Mouse (Mus musculus) ES-CJ7 (cell line): ENCODE data around the gene Cd47.

Experiments used
- DNase-seq: peaks from one replicate; pipeline ENCODE4 v3.0.0; 2011; ENCODE audit warnings: low read depth, low spot score

Cd47 gene

DNA sequence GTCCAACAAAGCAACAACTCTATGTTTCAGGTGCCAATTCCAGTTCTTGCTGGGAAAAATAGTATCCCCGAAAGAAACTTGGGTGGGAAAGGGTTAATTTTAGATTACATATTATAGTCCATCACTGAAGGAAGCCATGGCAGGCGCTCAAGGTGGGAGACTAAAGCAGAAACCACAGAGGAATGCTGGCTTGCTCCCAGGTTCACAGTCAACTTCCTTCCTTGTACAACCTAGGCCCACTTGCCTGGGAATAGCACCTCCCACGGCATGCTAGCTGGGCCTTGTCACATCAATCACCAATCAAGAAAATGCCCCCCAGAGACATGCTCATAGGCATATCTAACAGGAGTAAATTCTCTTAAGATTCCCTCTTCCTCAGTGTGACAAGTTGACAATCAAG is 32.0 kb downstream of the Cd47 start:
- DNase-seq = no peak

DNA sequence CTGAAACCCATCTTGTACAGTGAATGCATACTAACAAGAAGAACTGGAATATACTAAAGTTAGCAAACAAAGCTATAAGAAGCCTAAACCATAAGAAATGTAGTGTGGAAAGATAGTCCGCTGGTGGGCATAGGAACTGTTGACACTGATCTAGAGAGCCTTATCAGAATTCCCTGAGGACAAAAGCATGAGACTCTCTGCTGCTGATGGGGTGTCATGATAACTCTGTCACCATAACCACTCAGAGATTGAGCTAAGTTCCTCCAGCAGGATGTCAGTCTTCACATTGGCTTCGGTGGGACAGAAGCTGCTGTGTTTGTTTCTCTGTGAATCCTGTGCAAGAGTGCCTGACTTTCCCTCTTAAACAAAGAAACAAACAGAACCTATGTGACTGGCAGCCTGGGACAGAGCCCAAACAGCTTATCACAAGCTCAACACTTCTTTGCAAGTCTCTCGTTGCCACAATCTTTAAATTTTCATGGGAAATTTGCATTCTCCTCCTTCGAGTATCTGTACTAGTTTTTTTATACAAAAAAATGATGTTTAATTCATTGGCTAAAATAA is 33.9 kb downstream of the Cd47 start:
- no peak for DNase-seq

DNA sequence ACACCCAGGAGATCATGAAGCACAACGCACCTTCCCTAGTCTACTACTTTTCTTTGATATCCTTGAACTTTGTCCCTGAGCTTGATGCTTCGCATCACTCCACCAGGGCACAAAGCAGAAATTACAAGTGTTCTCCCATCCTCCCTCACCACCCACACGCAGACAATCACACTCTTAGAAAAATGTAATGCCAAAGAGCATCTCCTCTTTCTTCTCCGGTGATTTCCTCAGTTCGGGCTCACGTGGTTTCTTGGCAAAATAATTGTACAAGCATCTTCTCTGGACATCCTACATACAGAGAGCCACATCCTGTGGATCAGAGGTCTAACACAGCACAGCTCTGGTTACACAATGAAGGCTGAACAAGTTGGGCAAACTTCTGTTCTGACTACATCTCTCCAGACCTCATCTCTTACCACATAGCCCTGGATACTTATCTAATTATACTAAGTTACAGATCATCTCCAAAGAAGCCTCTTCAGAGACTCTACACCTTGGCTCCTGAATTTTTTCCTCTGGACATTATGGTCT is 36.4 kb downstream of the Cd47 start:
- DNase-seq = no peak

DNA sequence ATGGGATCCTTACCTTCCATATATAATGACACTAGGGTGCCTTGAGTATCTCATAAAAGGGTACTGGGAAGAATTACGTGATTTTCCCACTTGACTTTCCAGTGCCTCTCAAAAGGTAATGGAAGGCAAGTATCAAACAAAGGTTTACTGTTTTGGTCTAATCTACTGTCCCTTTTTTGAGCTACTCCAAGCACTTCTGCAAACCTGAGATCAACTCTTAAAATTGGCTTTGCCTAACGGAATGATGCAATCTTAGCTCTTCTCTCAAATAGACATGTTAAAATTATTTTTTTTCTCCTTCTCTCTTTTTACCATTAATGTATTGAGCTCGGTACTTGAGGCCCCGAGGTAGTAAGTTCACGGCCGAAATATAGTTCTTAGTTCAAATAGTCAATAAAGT is 38.6 kb downstream of the Cd47 start:
- no peak for DNase-seq

DNA sequence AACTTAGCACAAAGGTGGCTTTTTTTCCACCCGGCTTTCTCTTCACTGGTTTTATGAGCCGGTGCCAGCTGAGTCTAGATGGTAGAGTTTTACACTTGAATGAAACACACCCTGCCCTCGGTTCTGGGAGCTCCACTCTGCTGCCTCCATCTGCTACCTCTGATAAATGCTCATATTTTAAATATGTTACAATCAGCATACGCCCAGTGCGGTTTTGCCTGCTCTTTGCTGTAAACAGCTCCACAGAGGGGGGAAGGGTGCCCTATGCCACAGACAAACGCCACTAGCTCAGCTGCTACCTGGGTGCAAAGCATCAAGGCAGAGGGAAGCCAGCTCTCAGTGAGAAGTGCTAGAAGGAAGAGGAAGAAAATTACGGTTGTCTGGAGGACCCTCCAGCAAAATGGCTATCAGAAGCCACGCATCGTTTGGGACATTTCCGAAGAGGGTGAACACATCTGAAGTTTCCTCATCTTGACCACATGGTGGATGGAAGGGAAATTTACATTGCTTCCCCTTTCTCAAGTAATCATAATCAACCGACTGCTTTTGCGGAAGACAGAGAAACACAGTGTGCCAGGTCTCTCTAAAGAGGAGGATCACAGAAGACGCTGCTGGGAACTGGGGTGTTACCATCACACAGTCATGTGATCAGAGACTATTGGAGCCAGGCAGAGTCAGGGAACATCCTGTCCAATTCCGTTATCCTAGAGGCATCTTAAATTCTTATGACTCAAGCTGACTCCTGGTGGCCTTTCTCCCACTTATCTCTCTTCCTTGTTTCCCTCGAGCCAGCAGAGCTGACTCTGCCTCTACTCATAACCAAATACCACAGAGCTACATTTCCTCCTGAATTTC is 39.6 kb downstream of the Cd47 start:
- DNase-seq = peak; percentile 74

DNA sequence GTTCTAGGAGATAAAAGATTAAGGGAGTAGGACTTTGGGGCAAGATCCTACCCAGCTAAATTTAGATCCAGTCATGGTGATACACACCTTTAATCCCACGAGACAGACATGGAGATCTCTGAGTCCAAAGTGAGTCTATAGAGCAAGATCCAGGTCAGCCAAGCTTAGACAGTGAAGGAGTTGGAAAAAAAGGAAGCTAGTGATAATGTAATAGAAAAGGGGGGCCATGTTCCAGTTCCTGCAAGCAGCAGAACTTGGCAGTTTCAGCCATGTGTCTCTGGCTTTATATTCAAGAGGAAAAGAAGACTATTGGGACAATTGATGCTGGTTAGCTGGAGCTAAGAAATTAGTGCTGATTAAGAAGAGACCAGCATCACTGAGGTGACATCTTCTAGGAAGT is 43.4 kb downstream of the Cd47 start:
- DNase-seq = no peak

DNA sequence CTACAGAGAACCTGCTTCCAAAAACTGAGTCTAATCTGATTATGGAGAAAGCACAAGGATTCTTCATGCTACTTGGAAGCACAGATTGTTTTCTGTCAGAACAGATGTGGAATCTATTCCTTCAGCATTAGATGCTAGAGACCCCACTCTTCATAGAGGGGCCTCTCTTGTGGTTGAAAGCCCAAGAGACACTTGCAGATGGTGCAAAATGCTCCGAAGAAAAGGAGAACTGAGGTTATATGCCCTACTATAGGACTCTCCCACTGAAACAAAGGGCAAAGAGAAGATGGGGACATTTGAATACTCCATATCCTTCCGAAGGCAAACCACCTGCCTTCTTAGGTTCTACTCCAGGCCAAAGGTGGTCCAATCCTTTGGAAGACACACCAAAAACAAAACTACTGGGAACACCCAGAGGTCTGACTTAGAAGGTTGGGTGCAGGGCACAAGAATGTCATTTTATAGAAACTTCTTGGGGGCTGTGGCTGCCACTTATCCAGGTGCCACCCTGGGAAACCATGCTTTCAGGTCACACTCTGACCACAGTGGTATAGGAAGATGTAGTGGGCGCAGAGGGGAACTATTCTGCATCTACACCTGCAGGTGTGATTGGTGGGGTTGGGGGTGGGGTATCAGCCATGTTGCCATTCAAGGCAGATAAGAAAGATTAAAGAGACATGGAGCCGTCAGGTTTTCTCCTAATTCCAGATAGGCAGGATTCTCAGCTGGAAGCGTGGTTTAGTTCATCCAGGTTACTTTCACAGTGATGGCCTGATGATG is 47.1 kb downstream of the Cd47 start:
- no peak for DNase-seq

DNA sequence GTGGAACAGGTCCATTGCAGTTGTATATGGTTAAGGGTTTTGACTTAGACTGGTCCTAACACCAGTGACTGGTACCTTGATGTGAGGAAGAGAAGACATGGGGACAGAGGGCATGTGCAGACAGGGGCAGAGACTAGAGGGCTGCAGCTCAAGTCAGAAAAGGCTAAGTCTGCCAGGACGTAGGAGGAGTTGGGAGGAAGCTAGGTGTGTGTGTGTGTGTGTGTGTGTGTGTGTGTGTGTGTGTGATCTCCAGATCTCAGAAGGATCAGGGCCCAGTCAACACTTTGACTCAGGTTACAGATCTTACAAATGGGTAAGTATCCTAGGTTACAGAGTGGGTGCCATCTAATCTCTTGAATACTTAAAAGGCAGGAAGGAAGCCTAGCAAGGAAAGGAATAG is 48.3 kb downstream of the Cd47 start:
- no peak for DNase-seq

DNA sequence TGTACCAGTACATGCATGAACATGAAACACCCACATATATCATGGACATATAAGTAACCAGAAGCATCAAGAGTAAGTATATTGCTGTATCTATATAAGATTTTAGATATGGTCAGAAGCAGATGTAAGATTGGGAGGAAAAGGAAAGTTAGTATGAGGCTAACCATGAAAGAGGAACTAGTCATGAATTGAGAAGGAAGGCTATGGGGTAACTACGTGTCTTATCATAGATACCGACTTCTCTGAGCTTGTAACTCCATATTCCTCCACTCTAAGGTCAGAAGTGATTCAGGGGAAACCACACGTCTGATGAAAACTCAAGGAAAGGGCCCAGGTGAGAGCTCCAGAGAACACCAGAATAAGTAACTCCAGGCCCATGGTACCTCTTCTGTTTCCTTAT is 52.6 kb downstream of the Cd47 start:
- no peak for DNase-seq

DNA sequence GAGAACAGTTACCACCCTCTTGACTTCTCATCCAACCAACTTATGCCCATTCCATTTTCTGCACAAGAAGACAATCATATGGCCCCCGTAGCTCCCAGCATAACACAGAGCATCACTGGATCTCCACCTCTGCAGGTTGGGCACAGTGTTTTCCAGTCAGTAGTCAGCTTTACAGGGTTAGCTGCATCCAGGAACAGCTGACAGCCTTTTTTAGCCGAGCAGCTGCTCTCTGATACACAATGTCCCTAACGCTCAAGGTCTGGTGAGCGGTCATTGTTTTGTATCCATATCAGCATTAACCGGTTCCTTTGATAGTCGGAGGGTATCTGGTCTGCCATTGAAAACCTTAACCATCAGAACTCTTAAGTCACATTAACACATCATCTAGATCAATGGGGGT is 53.3 kb downstream of the Cd47 start:
- no peak for DNase-seq

DNA sequence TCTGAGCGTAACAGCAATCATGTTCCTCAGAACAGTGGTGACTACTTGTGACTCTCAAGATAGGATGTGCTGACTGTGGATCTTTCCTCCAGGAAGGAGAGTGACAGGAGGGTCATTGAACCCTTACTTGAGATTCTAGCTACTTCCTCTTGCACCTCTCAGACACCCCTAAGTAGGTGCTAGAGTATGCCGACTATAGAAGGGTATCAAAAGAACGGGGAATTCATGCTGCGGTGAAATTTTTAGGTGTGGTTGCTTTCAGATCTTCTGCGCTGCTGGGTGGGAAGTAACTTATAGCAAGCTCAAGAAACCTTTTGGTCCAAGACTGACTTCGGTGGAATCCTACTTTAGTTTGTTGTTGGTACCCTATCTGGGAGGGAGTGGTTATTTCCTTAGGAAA is 53.9 kb downstream of the Cd47 start:
- no peak for DNase-seq

DNA sequence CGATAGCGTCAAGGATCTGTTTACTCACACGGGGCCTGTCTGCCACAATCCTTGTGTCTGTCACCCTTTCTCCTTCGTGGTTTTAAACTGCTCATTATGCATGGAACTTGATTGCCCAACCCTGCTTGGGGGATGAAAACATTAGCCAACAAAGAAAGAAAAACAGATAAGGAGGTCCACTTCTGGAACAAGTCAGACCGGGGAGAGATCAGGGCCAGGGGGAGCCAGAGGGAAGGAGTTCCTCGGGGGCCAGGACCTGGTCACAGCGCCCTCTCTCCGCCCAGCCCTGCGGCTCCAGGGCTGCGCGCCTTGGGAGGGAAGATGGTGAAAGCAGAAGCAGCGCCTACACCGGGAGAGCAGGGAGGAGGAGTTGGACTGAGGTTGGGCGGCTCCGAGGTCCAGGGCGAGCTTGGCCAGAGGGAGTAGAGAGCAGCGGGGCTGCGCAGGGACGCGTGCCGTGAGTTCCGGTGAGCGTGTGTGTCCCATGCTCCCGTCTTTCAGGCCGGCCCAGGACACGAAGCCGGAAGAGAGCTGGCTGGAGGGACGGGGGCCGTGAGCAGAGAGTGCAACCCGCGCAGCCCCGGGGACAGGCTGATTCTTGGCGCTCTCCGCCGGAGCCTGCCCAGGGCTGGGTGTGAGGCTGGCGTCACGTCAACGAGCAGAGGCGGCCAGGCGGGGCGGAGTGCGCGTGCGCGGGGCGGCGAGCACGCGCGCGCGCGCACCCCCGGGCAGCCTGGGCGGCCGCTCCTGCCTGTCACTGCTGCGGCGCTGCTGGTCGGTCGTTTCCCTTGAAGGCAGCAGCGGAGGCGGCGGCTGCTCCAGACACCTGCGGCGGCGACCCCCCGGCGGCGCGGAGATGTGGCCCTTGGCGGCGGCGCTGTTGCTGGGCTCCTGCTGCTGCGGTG is 54.9 kb downstream of the Cd47 start:
- peak; percentile 82 for DNase-seq

DNA sequence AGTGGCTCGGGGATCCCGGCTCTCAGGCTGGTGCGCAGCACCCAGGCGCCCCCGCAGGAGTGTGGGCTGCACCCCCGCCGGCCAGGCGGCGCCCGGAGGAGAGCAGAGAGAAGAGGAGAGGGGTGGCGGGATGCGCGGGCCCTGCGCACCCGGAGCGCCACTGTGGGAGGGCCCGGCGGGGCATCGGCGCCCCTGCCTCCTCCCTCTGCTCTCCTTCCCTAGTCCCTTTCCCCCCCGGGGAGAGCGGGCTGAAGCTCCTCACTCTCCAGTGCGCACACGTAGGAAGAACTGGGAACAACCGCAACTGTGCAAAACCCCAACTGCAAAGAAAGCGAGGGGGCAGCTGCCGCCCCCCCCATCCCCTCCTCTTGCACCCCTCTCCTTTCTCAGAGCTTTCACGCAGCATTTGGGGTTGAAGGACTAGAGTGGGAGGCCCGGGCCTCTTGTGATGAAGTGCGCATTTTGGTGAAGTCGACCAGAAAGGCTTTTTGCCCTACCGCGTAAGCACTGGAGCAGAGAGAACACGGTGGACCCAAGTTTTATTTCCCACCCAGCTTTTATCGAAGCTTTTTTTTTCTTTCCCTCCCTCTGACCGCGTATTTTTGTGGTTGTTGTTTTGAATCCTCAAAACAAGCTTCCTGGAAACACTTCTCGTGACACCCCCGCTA is 55.6 kb downstream of the Cd47 start:
- DNase-seq = peak; percentile 62

DNA sequence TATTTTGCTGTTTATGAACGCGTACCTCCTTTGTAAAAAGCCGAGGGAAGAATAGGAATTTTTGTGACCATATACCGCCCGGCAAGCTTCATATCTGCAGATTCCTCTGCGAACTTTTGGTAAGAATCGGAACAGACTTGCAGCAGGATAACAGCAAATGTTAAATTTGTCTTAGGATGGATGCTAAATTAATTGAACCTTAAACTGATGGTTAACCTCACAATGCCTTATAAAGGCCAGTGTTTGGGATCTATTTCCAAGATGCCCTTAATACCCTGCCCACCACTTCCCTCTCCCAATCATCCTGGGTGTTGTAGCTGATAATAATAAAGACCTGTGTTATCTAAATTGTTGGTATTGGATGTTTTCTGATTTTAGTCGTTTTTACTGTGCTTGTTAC is 56.3 kb downstream of the Cd47 start:
- no peak for DNase-seq

DNA sequence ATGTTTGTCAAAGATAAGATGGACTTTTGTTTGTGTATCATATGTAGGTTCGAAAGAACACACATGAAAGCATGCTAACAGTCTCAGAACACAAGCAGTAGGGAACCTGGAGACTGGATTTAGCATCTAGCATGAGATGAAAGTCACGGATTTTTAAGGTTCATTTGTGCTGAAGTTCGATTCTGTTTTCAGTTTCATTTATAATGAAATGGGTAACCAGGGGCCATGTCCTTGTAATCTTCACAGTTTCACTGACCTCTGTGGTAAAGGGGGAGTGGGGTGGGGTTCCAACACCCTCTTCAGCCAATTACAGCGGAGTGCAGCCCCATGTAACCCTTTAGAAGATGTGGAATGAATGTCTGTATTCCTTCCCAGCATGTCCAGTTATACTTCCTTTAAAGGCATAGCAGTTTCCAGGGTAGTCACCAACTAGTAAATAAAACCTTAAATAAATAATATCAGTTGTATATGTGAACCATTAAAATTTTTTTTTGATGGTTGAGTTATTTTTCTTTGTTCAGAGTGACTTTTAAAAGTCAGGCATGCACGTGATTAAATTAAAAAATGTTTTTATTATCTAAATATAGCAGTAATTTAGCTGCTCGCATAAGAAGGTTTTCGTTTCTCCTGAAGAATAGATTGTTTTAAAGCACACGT is 57.3 kb downstream of the Cd47 start:
- no peak for DNase-seq

DNA sequence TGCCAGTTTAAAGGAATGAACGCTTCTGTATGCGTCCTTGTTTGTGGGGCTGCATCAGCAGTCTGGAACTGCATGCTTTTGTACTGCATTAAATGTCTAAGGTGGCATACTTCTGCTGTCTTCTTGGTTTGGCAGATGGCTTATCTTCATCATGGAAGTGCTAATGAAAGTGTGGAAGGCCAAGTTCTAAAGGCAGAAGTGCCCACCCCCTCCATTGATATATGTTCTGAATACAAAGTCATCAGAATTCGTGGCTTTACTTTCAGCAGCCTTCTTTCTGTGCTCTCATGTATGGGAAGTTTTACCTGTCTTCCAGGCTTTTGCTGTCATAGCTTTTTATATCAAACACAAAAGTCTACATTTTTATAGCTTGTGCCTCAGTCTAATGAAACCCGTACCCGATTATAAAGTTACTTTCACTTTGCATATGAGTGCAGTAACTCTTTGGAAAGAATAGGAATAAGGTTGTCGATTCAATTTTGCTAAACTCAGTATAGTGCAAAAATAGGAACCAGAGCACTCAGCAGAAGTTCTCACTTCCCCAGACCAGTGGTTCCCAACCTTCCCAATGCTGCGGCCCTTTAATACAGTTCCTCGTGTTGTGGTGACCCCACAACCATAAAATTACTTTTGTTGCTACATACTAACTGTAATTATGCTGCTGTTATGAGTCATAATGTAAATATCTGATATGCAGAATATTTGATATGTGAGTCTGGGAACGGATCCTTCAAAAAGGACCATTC is 58.0 kb downstream of the Cd47 start:
- no peak for DNase-seq

DNA sequence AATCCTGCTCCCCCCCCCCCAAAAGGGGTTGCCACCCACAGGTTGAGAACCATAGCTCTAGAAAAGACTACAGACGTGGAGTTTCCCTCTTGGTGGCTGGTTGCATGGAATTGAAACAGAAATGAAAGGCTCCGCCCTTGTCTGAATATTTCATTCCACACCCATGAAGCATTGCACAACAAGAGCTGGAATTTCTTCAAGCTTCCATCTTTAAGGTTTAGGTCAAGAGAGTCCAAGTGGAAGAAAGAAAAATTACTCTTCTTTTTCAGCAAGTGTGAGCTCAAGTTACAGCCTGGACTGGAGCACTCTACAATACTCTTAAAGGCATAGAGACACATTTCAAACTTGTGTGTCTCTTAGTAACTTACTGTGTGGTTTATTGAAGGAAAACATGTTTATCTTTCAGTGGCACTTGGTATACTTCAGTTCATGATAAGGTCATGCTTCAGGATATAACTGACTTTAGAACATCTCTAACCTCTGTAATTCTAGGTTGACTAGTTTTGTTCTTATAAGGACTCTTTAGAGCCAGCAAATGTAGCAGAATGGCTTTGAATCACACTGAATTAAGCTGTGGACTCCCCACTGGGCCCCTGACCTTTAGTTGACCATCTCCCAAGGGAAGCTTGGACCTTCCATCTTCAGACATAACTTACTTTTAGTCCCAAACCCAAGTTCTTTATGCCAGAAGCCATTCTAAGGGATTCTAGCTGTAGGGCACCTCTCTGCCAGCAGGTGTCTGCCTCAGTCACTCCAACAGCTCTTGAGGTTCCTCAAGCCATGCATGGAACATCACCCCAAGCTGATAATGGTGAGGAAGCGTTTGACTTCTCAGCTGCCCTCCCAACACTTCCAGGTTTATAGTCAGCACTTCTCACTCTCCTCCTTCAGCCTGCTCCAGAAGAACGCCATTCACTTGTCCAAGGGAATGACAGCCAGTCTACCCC is 58.8 kb downstream of the Cd47 start:
- no peak for DNase-seq

DNA sequence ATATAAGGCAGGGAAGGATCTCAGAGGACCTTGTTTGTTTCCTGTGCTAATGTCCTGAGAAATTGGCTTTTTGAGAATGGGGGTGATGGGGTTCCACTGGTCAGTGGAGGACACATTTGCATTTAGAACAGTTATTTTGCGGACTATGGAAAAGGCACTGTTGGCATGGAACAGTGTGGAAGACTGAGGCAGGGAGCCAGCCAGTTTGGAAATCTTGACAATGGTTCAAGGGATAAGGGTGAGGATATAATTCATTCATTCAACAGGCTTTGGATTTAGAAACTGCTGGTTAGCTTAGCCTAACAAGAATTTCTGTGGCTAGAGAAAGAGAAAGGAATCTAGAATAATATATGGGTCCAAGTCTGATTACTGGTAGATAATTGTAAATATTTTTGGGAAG is 61.7 kb downstream of the Cd47 start:
- no peak for DNase-seq

DNA sequence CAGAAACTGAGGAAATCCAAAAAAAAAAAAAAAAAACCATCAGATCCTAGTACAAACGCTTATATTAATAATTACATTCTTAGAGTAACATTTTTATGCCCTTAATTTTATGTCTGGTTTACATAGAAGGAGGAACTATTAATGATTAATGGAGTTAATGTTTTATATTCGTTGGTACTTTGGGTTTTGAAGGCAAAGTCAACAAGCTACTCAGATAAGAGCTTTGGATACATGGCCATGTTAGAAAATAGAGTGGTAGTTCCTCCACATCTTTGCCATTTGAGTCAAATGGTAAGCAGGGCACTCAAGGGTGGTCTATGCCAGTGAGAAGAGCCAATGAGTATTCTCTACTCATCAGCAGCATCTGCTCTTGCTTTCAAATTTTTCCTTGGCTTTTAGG is 66.3 kb downstream of the Cd47 start:
- no peak for DNase-seq
